Mouse (Mus musculus) splenic B cell, adult 2 months (primary cell): Measurements from ENCODE around the gene Prl3c1.
"Not testable (repeated sequence)": the region's sequence is repeated elsewhere in the genome, so short reads cannot be mapped to it uniquely, and the experiment has no call there.

ENCODE experiments used
- DNase-seq: peaks from one replicate; pipeline ENCODE4 v3.0.0-alpha.2; 2011; ENCODE audit warnings: low read depth, low spot score
- H3K27me3 ChIP-seq: 2 replicates; pipeline ENCODE4 v1.6.1; 2012; ENCODE audit warnings: mild to moderate bottlenecking, low read length, moderate library complexity, mixed read lengths; ENCODE audit not compliant: control insufficient read depth, poor library complexity, insufficient read depth, severe bottlenecking
- H3K36me3 ChIP-seq: 2 replicates; pipeline ENCODE4 v1.6.1; 2012; ENCODE audit warnings: mild to moderate bottlenecking, low read length, moderate library complexity, mixed read lengths; ENCODE audit not compliant: control insufficient read depth, poor library complexity, insufficient read depth, severe bottlenecking

Gene Prl3c1

GRCm38 (mm10) chr13:27196359-27196758 is at the start of gene Prl3c1:
Gene Prl3c1 (plus strand): TSS chr13:27196659.
- H3K36me3 ChIP-seq: no peaks in the 10 kb centered on the region
- DNase-seq: no peak
- H3K27me3 ChIP-seq: no peaks in the 10 kb centered on the region

- no peaks in the 10 kb centered on the region for H3K36me3 ChIP-seq
- no peaks in the 10 kb centered on the region for H3K27me3 ChIP-seq
- no peak for DNase-seq
Observed at GRCm38 (mm10) chr13:27148264-27148663, 48.2 kb upstream of the Prl3c1 start.

GRCm38 (mm10) chr13:27156490-27156889 is 40.0 kb upstream of the Prl3c1 start, which contains the start of gene Prl3d3:
Gene Prl3d3 (plus strand): TSS chr13:27156790.
- not testable (repeated sequence) for H3K36me3 ChIP-seq, DNase-seq, H3K27me3 ChIP-seq

- Histone ChIP-seq H3K27me3 (no peaks in the 10 kb centered on the region), H3K36me3 (no peaks in the 10 kb centered on the region)
- DNase-seq: no peak
Observed at GRCm38 (mm10) chr13:27241547-27241946, 45.1 kb downstream of the Prl3c1 start, which contains the start of gene Prl3b1. Gene Prl3b1 (plus strand): TSS chr13:27241847.
